Mouse (Mus musculus) testis, postnatal 10 days (tissue): ENCODE results near the gene Upb1.
A peak's percentile ranks its signal among the peaks of the same experiment; 100 is the strongest.

Experiments
- DNase-seq: peaks from one replicate; pipeline ENCODE4 v3.0.0; 2021; ENCODE audit warnings: low spot score

Upb1 gene

GRCm38 (mm10) chr10:75424498-75424901, 23.6 kb downstream of the Upb1 start:
- no peak for DNase-seq

GRCm38 (mm10) chr10:75428049-75429003, 27.4 kb downstream of the Upb1 start:
- DNase-seq, result no peak

DNA sequence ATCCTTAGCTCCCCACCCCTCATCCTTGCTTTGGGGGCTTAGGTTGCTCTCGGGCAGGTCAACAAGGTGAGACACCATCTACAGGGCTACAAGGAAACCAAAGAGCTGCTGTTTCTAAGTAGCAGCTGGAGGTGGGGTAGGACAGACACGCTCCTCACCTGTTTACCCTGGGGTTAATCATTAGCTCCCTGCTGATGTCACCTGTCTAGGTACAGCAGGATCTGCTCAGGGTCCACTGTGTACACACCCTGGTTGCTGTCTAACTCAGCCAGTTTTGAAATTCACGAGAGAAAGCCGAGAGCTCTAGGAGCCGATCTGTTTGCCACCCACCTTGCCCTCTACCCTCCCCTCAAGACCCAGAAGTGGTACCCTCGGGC, 28.1 kb downstream of the Upb1 start:
- no peak for DNase-seq

- no peak for DNase-seq
Measured at GRCm38 (mm10) chr10:75429522-75430146, 28.7 kb downstream of the Upb1 start.

DNA sequence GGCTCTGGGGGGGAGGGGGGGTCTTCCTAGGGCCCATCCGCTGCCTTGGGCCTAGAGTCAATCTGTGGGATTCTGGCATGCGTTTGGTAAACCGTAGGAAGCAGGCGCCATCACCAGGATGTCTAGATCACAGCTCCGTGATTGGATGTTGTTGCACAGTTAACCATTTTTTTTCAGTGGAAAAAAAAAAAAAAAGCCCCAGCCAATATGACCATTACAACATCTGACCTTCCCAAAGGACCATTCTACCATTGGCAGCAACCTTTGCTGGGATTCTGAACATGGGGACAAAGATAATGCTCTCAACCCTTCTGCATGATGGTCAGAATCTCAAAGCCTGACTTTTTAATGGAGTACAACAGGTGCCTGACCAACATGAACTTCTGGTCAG, 29.2 kb downstream of the Upb1 start:
- DNase-seq, result no peak

DNA sequence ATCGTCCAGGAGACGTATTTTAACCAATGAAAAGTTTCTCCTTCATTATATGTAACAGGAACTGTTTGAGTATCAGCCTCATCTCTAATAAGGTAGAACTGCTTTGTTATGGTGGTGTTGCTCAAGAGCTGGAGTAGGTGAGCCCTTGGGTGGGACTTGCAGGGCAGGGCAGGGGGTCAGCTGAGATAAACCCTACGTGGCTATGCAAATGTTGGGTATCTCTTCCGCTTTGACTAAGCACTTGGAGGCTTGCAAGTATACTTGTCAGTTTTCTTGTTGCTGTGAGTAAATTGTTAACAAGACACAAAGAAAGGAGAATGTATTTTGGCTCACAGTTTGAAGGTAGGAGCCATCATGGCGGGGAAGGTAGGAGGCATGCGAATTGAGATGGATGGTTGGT, 29.7 kb downstream of the Upb1 start:
- DNase-seq, result no peak

GRCm38 (mm10) chr10:75436604-75437217, 35.8 kb downstream of the Upb1 start:
- peak; percentile 89 for DNase-seq

DNA sequence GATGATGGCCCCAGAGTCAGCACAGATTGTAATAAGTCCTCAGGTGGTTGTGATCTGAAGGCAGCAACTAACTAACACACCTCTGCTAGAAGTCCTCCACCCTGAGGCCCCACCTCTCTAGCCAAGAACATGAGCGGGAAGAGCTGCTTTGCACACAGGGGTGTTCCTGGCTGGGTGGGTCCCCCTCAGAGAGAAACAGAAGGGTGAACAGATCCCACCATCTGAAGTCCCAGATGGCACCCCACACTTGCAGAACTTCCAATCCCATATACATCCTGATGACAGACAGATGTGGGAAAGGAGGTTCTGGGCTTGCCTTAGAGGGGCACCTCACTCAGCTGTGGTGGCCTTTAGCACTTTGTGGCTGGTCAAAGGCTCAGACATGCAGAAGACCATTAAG, 36.4 kb downstream of the Upb1 start:
- no peak for DNase-seq

- peak; percentile 43 for DNase-seq
Measured at GRCm38 (mm10) chr10:75438132-75438810, 37.4 kb downstream of the Upb1 start.

GRCm38 (mm10) chr10:75439211-75439811, 38.4 kb downstream of the Upb1 start:
- peak; percentile 65 for DNase-seq

DNA sequence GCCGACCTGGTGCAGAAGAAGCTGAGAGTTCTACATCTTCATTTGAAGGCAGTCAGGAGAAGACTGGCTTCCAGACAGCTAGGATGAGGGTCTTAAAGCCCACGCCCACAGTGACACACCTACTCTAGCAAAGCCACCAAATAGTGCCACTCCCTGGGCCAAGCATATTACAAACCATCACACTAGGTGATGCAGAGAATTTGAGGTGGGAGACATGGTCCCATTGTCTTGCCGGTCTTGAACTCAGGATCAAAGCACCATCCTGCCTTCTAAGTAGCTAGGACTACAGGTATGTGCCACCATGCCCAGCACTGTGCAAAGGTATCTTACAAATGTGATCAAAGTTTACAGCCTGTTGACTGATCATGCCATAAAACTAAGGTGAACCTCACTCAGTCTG, 39.8 kb downstream of the Upb1 start:
- no peak for DNase-seq

DNA sequence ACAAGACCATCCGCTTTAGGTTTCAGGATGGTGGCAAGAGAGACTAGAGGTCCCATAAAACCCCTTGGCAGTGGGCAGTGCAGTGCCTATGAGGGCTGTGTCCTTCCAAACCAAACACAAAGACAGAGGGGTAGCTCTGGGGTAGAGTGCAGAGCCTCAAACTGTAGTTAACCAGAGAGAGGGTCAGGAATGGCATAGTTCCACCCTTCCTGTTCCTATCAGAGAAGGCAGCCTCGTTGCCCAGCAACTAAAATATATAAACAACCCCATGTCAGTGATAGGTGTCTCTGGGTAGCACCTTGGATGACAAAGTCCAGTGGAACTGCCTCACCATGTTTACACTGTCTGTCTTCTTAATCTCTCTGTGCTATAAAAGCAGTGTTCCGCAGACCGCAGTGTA, 40.9 kb downstream of the Upb1 start:
- no peak for DNase-seq

DNA sequence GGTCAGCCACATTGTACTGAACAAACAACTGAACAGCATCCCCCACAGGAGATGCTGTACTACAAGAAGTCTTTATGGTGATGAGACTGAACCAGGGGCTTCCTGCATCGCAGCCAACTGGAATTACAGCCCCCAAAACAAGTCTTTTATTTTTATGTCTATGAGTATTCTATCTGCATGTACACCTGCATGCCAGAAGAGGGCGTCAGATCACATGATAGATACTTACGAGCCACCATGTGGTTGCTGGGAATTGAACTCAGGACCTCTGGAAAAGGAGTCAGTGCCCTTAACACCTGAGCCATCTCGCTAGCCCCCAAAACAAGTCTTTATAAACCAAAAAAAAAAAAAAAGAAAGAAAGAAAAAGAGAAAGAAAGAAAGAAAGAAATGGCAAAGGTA, 42.1 kb downstream of the Upb1 start:
- no peak for DNase-seq

DNA sequence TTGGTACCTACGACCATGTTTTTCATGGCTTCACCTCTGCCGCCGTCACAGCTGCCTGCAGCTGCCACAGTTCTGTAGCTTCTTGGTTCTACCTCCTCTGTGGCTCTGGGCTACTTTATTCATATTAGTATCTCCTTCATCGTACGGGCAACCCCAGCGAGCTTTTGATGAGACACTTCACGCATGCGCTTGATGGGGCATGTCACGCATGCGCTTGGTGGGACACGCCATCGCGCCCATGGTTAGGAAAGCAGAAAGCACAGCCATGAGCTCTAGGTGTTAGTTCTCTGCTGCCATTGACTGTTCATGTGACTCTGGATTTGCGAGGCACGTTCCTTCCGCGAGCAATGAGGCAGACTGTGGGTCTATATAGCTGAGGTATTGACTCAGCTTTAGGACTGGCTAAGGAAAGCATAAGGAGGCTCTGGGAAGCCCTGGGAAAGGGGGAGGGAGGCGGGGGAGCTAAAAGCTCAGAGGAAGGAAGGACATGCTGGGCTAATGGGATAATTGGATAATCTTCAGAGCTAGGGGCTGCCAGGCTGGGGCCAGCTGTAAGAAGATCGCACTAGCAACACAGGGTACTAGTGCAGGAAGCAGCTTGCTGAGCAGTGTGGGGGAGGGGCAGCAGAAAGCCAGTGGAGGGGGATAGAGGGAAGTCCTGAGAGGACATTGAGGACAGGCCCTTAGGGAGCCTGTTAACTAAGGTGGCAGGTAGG, 43.4 kb downstream of the Upb1 start:
- DNase-seq, result peak; percentile 57

GRCm38 (mm10) chr10:75445030-75445429, 44.1 kb downstream of the Upb1 start:
- no peak for DNase-seq

GRCm38 (mm10) chr10:75446501-75447083, 45.7 kb downstream of the Upb1 start:
- DNase-seq, result no peak

DNA sequence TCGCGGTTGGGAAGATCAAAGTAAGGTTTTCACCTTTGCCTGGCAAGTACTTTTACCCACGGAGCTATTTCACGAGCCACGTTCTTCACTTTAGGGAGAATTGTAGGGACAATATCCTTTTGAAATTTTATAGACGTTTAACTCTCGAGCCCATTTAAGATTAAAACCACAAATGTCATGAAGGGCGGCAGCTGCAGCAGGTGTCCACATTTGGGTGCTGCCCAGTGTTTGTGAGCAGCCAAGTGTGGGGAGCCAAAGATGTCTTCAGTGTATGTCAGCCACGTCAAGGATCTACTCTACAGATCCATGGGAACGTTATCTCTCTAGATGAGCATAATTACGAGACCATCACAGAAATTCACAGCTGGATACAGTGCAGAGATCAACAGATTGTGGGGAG, 46.6 kb downstream of the Upb1 start:
- DNase-seq, result no peak

GRCm38 (mm10) chr10:75448806-75449420, 48.0 kb downstream of the Upb1 start:
- DNase-seq, result no peak

GRCm38 (mm10) chr10:75450331-75450730, 49.4 kb downstream of the Upb1 start:
- DNase-seq, result no peak

- peak; percentile 75 for DNase-seq
Measured at GRCm38 (mm10) chr10:75451036-75451786, 50.3 kb downstream of the Upb1 start.
